Mouse (Mus musculus): ENCODE results near the gene Vmn1r203. TPM values are rescaled to one million over a fixed set of nuclear protein-coding genes. Genes with fewer than 3 reads are reported as not detected.
"Not testable (repeated sequence)": the region's sequence is repeated elsewhere in the genome, so short reads cannot be mapped to it uniquely, and the experiment has no call there.

The Vmn1r203 gene
- polyA plus RNA-seq (2015; fragmentation: Nextera tagmentation; extraction: Ambion mirVana): not detected in 2 replicates

- Histone ChIP-seq H3K4me2 (no peak within 1 kb of the TSS), H3K27ac (replicated peaks) (no peak within 1 kb of the TSS), H3K9me3 (no peaks in the 10 kb centered on the region), H3K4me1 (replicated peaks) (no peaks in the 10 kb centered on the region), H3K27me3 (no peaks in the 10 kb centered on the region), H3K4me3 (no peak within 1 kb of the TSS), H3K36me3 (no peaks in the 10 kb centered on the region), H3K9ac (no peak within 1 kb of the TSS)
- no peak for ATAC-seq (ENCODE audit: low read depth)
These were observed at the start of gene Vmn1r203 for GRCm38 (mm10) chr13:22517814-22518213. Vmn1r203 (plus strand) TSS chr13:22518114.

GRCm38 (mm10) chr13:22471623-22472022, 46.3 kb upstream of the Vmn1r203 start, which contains the start of gene Vmn1r201:
Vmn1r201 (plus strand) TSS chr13:22471923.
- Histone ChIP-seq H3K9ac (no peak within 1 kb of the TSS), H3K4me2 (no peak within 1 kb of the TSS), H3K27me3 (no peaks in the 10 kb centered on the region), H3K4me3 (no peak within 1 kb of the TSS), H3K36me3 (no peaks in the 10 kb centered on the region), H3K9me3 (no peaks in the 10 kb centered on the region), H3K27ac (replicated peaks) (no peak within 1 kb of the TSS), H3K4me1 (replicated peaks) (no peaks in the 10 kb centered on the region)
- WGBS: 69% methylated on average over 1 of the region's 1 CpGs
- no peak for ATAC-seq (ENCODE audit: low read depth)

DNA sequence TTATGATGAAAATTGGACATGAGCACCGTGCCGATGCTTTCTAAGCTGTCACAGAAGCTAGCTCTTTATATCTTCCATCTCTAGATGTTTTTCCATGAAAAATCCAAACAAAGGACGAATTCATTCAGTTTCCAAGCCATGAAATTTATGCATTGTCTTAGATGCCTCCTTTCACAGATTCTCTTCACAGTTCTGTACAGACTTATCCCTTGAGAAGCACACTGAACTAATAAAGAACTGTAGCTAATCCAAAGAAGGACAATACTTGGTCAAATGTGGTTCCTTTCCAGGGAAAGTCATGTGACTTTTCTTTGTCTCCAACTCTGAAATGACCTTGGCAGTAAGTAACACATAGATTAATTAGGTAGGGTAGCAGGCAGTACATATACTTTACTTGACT, 15.5 kb upstream of the Vmn1r203 start:
- H3K36me3 ChIP-seq: no peaks in the 10 kb centered on the region
- ATAC-seq (ENCODE audit: low read depth): no peak
- no peak overlapping the region for H3K4me3 ChIP-seq
- no peak overlapping the region for H3K27ac ChIP-seq (replicated peaks)
- no peak overlapping the region for H3K9ac ChIP-seq
- no peaks in the 10 kb centered on the region for H3K27me3 ChIP-seq
- no peaks in the 10 kb centered on the region for H3K4me1 ChIP-seq (replicated peaks)
- no peaks in the 10 kb centered on the region for H3K9me3 ChIP-seq
- no peak overlapping the region for H3K4me2 ChIP-seq
- 54% methylated on average over 3 of the region's 3 CpGs for WGBS

GRCm38 (mm10) chr13:22505281-22505680, 12.6 kb upstream of the Vmn1r203 start, which contains the start of gene Vmn1r202:
Vmn1r202 (minus strand) TSS chr13:22505381.
- Histone ChIP-seq H3K27me3 (no peaks in the 10 kb centered on the region), H3K4me3 (no peak within 1 kb of the TSS), H3K4me2 (no peak within 1 kb of the TSS), H3K27ac (replicated peaks) (no peak within 1 kb of the TSS), H3K4me1 (replicated peaks) (no peaks in the 10 kb centered on the region), H3K9ac (no peak within 1 kb of the TSS), H3K36me3 (no peaks in the 10 kb centered on the region), H3K9me3 (no peaks in the 10 kb centered on the region)
- ATAC-seq (ENCODE audit: low read depth): no peak

GRCm38 (mm10) chr13:22552898-22553297, 35.0 kb downstream of the Vmn1r203 start, which contains the start of gene Vmn1r204:
Vmn1r204 (plus strand) TSS chr13:22553198.
- not testable (repeated sequence) for H3K9me3 ChIP-seq; H3K27ac ChIP-seq (replicated peaks); H3K36me3 ChIP-seq; H3K4me3 ChIP-seq; H3K27me3 ChIP-seq; H3K4me2 ChIP-seq; H3K4me1 ChIP-seq (replicated peaks); ATAC-seq (ENCODE audit: low read depth); H3K9ac ChIP-seq
- WGBS: 64% methylated on average over 1 of the region's 1 CpGs

DNA sequence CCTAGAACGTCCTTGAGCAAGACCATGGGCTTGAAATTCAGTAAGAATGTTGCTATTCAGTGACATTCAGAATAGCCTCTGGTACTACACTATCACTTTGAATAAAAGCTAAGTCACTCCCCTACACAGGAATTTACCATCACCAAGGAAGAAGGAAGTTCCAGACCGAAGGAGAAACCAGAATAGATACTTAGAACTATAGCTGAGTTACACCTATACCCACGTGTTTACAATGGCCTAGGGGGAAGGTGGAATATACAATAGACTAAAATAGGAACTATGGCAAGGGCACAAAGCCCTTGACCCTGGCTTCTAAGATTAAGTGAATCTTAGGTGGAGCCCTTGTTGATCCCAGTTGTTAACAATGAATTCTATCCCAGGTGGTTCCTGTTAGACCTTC, 57.0 kb downstream of the Vmn1r203 start:
- not testable (repeated sequence) for H3K27me3 ChIP-seq; H3K4me3 ChIP-seq; H3K36me3 ChIP-seq; H3K27ac ChIP-seq (replicated peaks); H3K4me1 ChIP-seq (replicated peaks); H3K9ac ChIP-seq; H3K9me3 ChIP-seq; H3K4me2 ChIP-seq; ATAC-seq (ENCODE audit: low read depth)
- 92% methylated on average over 3 of the region's 3 CpGs for WGBS

Other genes starting within 250 kb of the Vmn1r203 start
- gene Vmn1r195, start 247.6 kb upstream of the Vmn1r203 start, polyA plus RNA-seq (2015; fragmentation: Nextera tagmentation; extraction: Ambion mirVana): not detected in 2 replicates
- gene Vmn1r196, start 228.2 kb upstream of the Vmn1r203 start, polyA plus RNA-seq (2015; fragmentation: Nextera tagmentation; extraction: Ambion mirVana): not detected in 2 replicates
- not detected in 2 replicates for gene Vmn1r197, start 193.5 kb upstream of the Vmn1r203 start, polyA plus RNA-seq (2015; fragmentation: Nextera tagmentation; extraction: Ambion mirVana)
- not detected in 2 replicates for gene Vmn1r198, start 167.8 kb upstream of the Vmn1r203 start, polyA plus RNA-seq (2015; fragmentation: Nextera tagmentation; extraction: Ambion mirVana)
- not detected in 2 replicates for gene Vmn1r199, start 138.3 kb upstream of the Vmn1r203 start, polyA plus RNA-seq (2015; fragmentation: Nextera tagmentation; extraction: Ambion mirVana)
- not detected in 2 replicates for gene Vmn1r200, start 127.7 kb upstream of the Vmn1r203 start, polyA plus RNA-seq (2015; fragmentation: Nextera tagmentation; extraction: Ambion mirVana)
- not detected in 2 replicates for gene Vmn1r201, start 46.2 kb upstream of the Vmn1r203 start, polyA plus RNA-seq (2015; fragmentation: Nextera tagmentation; extraction: Ambion mirVana)
- gene Vmn1r202, start 12.7 kb upstream of the Vmn1r203 start, polyA plus RNA-seq (2015; fragmentation: Nextera tagmentation; extraction: Ambion mirVana): not detected in 2 replicates
- not detected in 2 replicates for gene Vmn1r204, start 35.1 kb downstream of the Vmn1r203 start, polyA plus RNA-seq (2015; fragmentation: Nextera tagmentation; extraction: Ambion mirVana)
- not detected in 2 replicates for gene Vmn1r205, start 74.9 kb downstream of the Vmn1r203 start, polyA plus RNA-seq (2015; fragmentation: Nextera tagmentation; extraction: Ambion mirVana)
- not detected in 2 replicates for gene Vmn1r206, start 106.1 kb downstream of the Vmn1r203 start, polyA plus RNA-seq (2015; fragmentation: Nextera tagmentation; extraction: Ambion mirVana)
- gene Vmn1r207-ps, start 211.5 kb downstream of the Vmn1r203 start, polyA plus RNA-seq (2015; fragmentation: Nextera tagmentation; extraction: Ambion mirVana): not detected in 2 replicates

All from neural tube, embryonic 13.5 days (tissue).